Mouse (Mus musculus) MEL-GATA-1-ER (cell line): ENCODE data around the gene Mcee.
A peak's percentile ranks its signal among the peaks of the same experiment; 100 is the strongest.

Source experiments
- DNase-seq: peaks from one replicate; pipeline ENCODE4 v3.0.0-alpha.2; 2012; ENCODE audit warnings: low read depth; ENCODE audit errors: extremely low read depth

Gene Mcee

DNA sequence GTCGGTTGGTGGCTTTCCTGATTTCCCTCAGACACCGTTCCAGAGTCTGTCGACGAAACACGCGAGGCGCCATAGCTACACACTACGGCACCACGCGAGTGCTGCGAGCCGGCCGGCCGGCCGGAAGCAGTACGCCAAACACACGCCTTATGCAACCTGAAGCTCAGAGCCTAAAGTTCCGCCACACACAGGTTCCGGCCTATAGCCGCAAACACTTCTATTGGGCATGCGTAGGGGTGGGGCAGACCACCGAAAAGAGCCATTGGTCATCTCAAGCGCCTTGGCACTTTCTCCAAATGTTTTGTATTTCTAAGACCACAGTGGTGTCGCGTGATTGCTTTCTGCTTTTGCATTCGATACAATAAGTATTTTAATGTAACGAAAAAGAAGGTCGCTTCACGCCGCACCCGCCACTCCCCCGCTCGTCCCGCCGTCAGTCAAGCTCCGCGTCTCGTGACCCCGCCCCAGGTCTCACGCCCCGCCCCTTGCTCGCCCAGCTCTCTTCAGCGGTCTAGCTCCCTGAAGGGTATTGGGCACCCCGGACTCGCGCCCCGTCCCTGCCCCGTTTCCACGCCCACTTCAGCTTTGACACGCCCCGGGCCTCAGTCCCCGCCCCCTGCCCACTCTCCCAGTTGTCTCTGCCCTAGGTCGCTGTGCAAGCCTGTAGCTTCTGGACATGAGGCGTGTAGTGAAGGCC lies at the start of gene Mcee, which contains the start of gene Mphosph10:
Gene Mcee, plus strand, starts transcription at position 486 of the 697 bp plus-strand sequence.
Gene Mphosph10, minus strand, starts transcription at position 147 of the 697 bp plus-strand sequence.
- peak; percentile 94 for DNase-seq

DNA sequence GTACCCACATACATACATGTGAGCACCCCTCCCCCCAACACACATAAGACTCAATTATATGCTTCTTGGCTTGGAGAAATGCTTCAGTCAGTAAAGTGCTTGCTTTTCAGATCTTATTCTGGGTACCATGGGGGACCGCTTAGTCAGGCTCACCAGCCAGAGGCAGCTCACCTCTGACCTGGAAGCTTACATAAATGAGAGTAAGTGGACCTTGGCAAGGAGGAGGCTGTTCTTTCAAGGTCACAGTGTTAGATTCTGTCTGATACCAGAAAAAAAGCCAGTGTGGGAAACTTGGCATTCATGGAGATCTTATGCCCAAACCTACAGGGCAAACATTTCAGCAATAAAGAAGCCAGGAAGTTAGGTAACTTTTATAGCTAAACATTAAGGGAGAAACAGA lies 44.6 kb upstream of the Mcee start:
- DNase-seq, result no peak

DNA sequence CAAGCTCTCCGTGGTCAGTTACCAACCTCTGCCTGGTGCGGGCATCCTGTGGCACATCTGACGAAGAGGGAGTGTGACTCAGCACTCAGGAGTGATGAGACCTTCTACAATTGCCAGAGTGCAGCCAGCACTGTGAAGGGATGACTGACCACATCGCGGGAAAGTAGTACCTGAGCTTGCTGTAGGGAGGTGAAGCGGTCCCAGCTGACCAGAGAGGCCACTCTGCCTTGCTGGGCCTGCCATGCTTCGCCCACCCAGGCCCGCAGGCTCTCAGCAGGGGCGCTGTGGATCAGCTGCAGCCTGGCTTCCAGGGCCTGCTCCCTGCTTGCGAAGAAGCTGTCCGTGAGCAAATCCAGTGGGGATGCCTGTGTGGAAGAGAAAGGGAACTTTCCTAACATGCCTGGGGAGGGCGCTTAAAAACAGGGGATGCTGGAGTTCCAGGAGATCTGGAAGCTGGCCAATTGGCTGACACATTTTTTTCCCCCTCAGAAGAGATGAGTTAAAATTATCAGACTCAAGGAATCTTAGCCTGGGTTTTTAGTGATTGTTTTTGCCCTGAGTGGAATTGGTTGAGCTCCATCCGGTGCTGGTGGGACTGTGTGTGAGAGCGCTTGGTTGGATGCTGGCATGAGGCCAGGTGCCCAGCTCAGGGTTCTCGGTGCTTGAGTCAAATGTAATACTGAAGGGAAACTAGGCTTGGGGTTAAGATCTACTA lies 43.1 kb upstream of the Mcee start:
- DNase-seq, result no peak

DNA sequence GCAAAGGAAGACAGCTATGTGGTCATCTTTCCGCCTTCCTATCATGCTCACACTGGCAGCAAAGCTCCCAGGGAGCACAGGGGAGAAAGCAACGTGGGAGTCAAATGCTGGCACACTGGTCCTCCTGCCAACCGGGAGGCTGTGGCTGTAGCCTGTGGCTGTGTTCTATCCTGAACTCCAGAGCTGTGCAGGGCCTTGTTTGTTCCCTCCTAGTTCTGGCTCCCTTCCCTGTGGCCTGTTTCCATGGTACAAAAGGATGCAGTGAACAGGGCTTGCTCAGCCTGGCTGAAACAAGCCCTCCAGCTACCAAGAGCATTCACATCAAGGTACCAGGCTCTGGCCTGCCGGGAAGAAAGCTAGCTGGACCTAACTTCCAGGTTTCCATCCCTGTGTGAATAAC lies 41.3 kb upstream of the Mcee start:
- DNase-seq, result no peak

DNA sequence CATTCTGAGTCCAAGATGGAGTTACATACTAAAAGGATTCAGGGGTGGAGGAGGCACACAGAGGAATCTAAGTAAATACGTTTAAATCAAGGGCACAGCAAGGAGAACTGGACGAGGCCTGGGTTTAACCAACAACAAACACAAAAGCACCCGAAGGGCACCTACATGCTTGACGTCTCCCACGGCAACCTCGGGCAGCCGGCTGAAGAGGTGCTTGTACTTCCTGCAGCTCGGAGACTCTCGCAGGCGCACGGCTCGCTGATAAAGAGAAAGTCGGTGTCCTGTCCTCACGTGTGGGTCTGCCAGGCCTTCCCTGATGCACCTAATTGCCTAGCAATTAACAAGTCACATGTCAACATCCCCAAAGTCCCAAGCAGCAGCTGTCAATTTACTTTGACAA lies 38.2 kb upstream of the Mcee start:
- no peak for DNase-seq

DNA sequence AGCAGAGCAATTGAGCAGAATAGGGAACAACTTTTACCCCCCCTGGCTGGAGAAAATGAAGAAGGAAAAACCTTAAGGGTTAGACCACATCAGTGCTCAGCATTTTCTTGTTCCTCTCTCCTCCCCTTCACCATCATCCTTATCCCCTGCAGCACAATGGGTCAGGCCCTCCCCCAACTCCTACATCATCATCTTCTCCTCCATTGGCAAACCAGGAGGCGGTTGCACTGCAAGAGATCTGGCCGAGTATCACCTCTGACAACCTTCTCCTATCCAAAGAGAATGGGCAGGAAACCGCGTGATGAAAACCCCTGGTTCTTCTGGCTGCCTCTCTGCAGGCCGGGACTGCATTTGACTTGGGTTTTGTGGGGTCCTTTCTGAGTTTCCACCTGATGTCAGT lies 35.7 kb upstream of the Mcee start:
- DNase-seq, result no peak

DNA sequence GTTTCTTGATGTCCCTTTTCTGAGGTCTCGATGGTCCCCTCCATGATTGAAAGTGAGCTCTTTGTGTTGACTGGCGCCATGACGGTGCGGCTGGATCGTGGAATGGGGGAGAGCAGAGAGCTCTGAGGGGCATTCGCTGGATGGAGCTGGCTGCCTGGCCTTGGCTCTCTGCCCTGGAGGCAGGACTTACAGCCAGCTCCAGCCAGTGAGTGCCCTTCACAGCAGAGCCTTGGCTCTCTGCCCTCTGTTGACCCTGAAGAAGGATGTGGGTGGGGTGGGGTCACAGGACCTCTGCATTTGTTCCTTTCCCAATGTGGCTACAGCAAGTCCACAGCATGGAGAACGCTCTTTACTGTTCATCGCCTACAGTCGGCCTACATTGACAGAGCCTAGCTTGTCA lies 35.0 kb upstream of the Mcee start:
- DNase-seq, result no peak

DNA sequence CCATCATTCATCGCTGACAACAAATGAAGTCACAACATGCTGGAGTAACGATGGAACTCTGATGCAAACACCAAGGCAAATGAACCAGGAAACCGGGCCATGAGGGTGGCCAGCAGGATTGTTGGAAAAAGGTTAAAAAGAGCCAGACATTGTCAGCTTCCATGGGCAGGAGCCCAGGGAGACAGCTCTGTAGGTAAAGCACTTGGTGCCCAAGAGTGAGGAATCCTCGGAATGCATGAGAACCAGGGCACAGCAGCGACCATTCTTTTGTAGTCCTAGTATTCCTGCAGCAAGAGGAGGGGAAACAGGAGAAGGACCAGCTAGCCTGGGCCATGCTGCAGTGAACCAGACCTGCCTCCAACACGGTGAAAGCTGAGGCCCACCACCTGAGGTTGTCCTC lies 33.7 kb upstream of the Mcee start:
- no peak for DNase-seq

DNA sequence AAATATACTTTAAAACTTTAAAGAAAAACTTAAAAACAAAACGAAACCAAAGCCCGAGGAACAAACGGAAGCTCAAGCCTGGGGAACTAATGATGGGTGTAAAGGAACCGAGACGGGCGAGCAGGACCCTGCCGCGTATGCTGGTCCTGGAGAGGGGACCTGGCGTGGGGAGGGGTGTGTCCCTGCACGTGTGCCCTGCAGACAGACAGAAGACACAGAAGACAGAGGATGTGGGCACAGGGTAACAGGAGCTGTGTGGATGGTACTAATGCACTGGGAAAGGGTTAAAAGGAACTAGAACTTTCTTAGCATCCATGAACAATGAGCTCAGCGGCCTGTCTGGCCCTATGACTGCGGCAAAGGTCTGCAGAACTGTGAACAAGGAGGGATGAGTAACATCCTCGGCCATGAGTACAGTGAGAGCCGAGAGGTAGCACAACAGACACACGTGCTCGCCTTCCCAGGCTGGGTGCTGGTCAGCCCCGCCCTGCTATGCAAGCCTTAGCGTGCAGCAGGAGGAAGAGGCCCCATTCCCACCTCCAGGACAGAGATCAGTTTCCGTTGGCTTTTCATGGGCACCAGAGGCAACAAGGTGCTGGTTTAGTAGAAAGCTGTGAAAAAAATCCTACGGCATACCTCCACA lies 32.3 kb upstream of the Mcee start:
- no peak for DNase-seq

DNA sequence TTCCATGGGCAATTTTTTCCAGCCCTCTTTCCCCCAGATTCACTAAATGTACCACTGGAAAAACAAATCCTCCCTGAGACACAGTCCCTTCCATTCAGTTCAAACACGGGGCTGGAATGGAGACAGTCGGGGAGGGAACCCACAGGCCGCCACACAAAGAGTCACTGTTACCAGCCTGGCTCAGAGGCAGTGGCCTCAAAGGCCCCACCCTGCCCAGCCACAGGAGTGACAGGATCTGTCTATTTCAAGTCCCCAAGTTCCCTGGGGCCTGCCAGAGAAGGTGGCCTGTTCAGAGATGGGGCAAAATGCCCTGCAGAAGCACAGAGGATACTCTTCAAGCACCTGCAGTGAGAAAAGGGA lies 31.8 kb upstream of the Mcee start:
- no peak for DNase-seq

DNA sequence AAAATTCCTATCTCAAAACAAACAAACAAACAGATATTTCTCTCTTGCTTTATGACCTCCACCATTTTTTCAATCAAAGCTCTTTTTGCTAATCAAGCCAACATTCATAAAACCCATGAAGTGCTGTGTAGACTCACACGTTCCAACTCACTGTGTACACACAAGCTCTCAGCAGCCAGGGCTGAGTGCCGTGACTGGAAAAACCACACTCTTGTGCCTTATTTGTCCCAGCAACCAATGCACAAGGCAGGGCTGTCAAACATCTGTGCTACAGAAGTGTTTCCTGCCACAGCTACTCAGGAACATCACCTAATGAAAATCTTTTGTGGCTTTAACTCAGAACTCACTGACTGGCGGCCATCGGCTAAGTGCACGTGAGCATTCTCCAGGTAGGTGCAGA lies 26.5 kb upstream of the Mcee start:
- DNase-seq, result no peak

DNA sequence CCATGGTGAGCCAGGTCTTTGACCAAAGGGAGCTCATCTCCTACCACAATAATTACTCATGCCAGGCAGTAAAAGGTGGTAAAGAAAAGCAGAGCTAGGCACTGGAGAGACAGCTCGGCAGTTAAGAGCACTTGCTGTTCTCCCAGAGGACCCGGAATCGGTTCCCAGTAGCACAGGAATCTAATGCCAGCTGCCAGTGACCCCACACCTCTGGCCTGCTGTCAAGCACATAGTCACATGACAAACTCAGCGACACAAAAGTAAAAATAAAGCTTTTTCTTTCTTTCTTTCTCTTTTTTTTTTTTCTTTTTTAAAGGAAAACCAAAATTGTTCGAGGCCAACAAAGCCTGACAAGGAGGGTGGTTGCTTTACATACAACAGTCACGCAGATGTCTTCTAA lies 22.6 kb upstream of the Mcee start:
- DNase-seq, result no peak

DNA sequence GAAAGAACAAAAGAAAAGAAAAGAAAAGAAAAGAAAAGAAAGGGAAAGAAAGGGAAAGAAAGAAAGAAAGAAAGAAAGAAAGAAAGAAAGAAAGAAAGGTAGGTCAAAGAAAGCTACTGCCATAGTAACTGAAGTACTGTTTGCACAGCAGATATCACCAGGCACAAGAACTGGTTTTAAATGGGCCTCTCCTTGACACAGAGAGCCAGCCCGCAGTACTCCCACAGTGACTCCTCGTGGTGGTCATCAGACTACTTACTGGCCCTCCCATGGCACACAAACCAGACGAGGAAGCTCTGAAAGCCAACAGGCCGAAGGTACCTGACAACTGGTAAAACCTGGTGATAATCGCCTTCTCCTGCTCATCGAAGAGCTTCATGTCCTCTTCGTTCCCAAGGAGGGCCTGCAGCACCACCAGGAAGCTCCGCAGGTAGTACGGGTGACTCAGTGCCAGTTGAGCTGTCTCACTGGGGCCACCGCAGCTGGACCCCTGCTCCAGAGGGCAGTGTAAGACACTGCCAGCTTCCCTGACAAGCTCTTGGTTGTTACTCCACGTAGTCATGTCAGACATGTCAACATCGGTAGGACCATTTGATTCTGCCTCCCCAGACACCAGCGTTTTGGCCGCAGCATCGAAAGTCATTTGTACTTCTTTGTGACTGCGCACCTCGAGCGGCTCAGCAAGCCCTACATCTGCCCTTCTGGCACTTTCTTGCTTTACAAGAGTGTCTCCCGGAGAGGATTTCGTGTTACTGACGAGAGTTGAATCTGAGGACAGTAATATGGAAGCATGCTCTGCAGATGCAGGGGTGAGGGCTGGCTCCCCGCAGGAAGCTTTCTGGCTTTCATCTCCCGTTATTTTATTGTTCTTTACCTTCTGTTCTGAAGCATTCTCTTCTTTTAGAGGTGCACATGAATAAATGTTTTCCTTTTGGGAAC lies 20.2 kb upstream of the Mcee start:
- DNase-seq, result no peak

DNA sequence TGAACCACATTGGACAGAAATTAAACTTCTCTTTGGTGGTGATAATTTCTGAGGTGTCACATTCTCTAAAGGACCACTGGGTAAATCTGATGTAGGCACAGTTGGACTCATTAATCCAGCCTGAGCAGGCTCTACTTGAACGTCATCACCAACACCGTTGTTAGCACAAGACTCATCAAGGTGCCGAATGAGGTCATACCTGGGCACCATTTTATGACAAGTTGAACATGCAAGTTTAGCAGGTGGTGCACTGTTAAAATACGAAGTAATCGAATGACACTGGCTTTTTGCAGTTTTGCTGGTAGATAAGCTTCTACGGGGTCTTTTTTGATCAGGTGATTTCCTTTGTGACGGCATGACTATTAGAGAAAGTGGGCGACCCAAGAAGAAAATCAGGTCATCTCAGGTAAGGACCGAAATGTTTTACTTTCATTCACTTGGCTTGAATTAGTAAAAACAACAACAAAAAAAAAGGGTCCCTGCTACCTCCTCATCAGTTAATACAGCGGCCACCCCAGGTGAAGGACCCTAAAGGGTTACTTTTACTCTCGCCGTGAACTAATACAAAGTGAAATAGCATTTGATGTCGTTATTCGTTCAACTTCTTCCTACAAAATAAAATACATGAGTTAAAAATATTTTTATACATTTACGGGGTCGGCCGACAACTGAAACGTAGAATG lies 19.1 kb upstream of the Mcee start:
- DNase-seq, result no peak

DNA sequence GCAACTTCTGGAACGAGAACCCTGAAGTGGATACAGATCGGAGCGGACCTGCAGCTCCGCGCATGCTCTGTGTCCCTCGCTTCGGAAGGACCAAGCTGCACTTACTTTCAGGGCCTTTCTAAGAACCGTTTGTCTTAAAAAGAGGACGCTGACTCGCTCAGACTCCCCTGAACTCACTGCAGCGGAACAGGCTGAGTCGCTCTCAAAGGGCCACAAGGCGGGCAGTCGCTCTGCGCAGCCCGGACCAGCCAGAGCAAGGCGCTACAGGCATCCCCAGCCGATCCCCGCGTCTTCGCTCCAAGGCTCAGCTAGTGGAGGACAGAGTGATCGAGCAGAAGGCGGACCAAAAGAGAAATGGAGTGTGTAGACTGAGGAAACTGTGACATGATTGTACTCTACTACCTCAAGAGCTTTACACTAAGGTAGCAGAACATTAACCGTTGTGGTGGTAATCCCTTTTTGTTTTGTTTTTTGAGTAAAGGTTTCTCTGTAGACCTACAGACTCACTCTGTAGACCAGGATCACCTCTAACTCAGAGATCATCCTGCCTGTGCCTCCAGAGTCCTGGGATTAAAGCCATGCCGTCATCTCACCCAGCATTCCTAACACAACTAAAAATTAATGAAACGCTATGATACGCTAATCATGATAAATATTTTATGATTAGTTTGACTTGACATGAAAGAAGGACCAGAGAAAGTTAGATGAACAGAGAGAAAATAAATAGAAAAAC lies 18.4 kb upstream of the Mcee start, which contains the start of gene Fan1:
Gene Fan1, minus strand, starts transcription at position 266 of the 733 bp plus-strand sequence.
- peak; percentile 81 for DNase-seq

DNA sequence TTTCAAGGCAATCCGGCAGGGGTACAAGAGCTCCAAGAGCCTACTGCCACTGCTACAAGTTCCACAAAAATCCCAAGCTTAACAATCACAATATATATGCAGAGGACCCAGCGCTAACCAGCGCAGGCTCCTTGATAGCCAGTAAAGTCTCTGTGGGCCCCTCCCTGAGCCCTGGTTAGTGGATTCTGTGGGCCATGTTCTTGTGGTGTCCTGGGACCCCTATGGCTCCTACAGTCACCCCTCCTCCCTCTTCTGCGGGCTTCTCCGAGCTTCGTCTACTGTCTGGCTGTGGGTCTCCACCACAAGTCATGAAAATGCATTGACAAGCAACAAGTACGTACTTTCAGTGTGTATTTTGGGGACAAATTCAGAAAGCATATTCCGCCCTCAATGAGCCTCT lies 928 bp upstream of the Mcee start:
- peak; percentile 41 for DNase-seq

DNA sequence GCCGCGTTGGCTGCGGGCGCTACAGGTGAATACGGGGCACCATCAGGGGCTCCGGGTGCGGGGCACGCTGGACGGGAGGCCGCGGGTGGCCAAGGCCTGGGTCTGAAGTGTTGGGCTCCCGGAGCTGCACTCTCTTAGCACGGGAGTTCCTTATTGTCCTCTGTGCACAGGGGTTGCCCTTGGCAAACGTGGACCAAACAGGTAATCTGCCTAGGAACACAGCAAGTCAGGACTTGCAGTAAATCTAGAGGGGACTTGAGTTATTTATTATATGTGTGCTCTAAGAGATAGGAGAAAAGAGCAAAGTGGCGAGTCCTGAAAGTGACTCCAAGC lies 378 bp downstream of the Mcee start:
- no peak for DNase-seq

DNA sequence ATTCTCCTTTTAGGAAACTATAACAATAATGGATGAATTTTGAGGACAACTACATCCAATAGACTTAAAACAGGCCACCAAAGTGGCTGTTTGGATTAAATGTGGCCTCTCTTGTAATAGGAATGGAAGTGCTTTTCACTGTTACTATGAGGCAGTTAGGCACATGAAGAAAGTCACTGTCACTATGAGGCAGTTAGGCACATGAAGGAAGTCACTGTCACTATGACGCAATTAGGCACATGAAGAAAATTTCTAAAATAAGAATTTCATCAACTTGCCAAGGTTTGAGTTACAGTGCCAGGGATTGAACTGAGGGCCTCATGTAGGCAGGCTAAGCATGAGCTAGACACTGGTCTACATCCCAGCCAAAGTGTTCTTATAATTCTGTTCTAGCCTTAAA lies 8.3 kb downstream of the Mcee start:
- DNase-seq, result no peak

DNA sequence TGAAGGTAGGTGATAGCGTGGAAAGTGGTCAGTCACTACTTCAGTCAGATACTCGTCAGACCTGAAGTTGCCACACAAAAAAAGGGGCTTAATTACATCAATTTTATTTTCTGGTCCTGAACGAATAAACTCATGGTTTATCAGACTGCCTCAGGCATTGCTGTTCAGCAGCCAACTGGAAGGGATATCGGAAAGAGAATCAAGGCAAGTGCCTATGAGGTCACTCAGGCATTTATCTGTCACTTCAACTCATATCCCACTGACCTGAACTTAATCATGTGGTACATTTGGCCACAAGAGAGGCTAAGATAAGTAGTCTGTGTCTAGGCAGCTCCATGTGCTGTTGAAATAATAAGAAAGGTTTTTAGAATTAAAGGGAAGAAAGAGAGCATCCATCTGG lies 10.0 kb downstream of the Mcee start:
- no peak for DNase-seq

DNA sequence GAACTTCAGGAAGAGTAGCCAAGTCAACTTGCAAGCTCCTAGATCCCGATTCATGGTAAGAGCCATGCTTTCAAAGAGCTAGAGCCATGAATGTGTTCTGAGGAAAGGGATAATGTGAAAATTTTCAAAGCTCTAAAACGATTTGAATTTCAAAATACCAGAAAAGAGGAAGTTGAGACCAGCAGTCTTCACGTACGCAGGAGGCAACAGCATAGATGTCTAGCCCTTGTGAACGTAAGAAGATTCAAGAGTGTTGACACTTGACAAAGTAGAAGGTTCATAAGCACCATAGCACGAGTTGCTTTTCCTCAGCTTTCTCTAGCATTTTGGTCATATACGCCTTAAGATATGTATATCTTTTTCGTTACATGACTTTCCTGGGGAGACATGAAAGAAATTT lies 11.6 kb downstream of the Mcee start:
- no peak for DNase-seq
